Mouse (Mus musculus) macrophage (primary cell): ENCODE data around the gene Ppp1r1c. TPM values are rescaled to one million over a fixed set of nuclear protein-coding genes. Genes with fewer than 3 reads are reported as not detected.

Experiments
- H3K27ac ChIP-seq: fragments of 350-480 bp; formaldehyde crosslinking; 2 replicates; pipeline ENCODE4 v1.9.0; 2021
- H3K36me3 ChIP-seq: fragments of 350-480 bp; formaldehyde crosslinking; 2 replicates; pipeline ENCODE4 v1.9.0; 2021; ENCODE audit errors: inconsistent target
- H3K4me3 ChIP-seq: fragments of 350-480 bp; formaldehyde crosslinking; 2 replicates; pipeline ENCODE4 v1.9.0; 2021; ENCODE audit errors: inconsistent target
- H3K79me2 ChIP-seq: fragments of 350-480 bp; formaldehyde crosslinking; 2 replicates; pipeline ENCODE4 v1.9.0; 2021; ENCODE audit errors: inconsistent target
- WGBS: methylation state at CpG from one replicate; pipeline ENCODE4 v1.1.7; 2026; ENCODE audit warnings: inconsistent platforms; ENCODE audit not compliant: missing documents; 5-methylcytosine and 5-hydroxymethylcytosine counted together
- polyA plus RNA-seq: library from polyadenylated mRNA; stranded (reverse); fragments of 250-400 nt; gene quantifications from 3 replicates; pipeline ENCODE4 v1.2.4, GENCODE M21; 2018; ENCODE audit warnings: inconsistent platforms
- total RNA-seq, 78 experiments: library from RNA; depleted of rRNA; stranded (reverse); fragments of 250-400 nt; gene quantifications; 1 replicate in 9 of 78; 2 replicates in 24 of 78; 3 replicates in 43 of 78; 4 replicates in 2 of 78; pipeline ENCODE4 v1.2.4; 2018; ENCODE audit warnings: inconsistent platforms in 56 of 78

The Ppp1r1c gene
- not detected for total RNA-seq (2018; cell fraction: chromatin; rRNA removed)
- not detected for total RNA-seq (2018; cell fraction: cytosol; rRNA removed)
- total RNA-seq (2018; cell fraction: nucleus; rRNA removed) = 1 to 10 TPM in 1 of 26 experiments, under 1 TPM in 1, not detected in 24; 0.12 to 1.7 TPM
- polyA plus RNA-seq = not detected in 3 replicates

GRCm38 (mm10) chr2:79707575-79707974 is at the start of gene Ppp1r1c:
Gene Ppp1r1c, plus strand, starts transcription at chr2:79707780.
- Histone ChIP-seq H3K4me3 (no peak within 1 kb of the TSS), H3K27ac (no peak within 1 kb of the TSS), H3K36me3 (no peaks in the 10 kb centered on the region), H3K79me2 (no peaks in the 10 kb centered on the region)
- WGBS = 96% methylated on average over 6 of the region's 6 CpGs

- H3K36me3 ChIP-seq = peaks cover 88% of the 10 kb centered on the region
- no peak overlapping the region for H3K27ac ChIP-seq
- H3K79me2 ChIP-seq = peaks cover 100% of the 10 kb centered on the region
- no peak overlapping the region for H3K4me3 ChIP-seq
- WGBS = 98% methylated on average over 12 of the region's 12 CpGs
Observed at GRCm38 (mm10) chr2:79660417-79661185, 47.0 kb upstream of the Ppp1r1c start.

DNA sequence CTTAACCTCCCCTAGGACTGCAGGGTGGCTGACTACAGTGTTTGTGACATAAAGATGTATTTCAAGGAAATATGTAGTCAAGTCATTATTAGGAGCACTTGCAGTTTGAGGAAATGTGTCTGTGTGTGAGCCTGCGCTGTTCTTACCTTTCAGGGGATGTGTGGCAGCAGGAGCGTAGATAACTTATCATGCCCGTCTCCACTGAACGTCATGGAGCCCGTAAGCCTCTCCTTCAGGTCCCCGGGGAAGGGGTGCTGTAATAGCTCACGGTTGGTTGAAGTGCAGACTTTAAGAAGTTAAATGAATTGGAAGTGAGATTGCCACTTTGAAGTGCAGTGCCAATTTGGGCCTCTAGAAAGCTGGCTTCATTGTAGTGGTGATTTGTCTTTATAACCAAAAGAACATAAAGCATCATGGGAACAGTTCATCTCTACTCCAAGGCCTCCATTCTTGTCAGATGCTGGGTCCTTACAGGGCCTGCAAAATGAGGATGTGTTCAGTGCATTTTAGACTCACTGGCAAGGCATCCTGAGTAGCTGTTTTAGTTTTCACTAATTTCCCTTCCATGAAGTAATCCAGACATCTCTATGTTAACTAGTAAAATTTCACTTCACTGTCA is 46.0 kb upstream of the Ppp1r1c start:
- WGBS = 96% methylated on average over 5 of the region's 7 CpGs
- H3K4me3 ChIP-seq = no peak overlapping the region
- H3K79me2 ChIP-seq = peaks cover 100% of the 10 kb centered on the region
- H3K27ac ChIP-seq = no peak overlapping the region
- peaks cover 87% of the 10 kb centered on the region for H3K36me3 ChIP-seq

DNA sequence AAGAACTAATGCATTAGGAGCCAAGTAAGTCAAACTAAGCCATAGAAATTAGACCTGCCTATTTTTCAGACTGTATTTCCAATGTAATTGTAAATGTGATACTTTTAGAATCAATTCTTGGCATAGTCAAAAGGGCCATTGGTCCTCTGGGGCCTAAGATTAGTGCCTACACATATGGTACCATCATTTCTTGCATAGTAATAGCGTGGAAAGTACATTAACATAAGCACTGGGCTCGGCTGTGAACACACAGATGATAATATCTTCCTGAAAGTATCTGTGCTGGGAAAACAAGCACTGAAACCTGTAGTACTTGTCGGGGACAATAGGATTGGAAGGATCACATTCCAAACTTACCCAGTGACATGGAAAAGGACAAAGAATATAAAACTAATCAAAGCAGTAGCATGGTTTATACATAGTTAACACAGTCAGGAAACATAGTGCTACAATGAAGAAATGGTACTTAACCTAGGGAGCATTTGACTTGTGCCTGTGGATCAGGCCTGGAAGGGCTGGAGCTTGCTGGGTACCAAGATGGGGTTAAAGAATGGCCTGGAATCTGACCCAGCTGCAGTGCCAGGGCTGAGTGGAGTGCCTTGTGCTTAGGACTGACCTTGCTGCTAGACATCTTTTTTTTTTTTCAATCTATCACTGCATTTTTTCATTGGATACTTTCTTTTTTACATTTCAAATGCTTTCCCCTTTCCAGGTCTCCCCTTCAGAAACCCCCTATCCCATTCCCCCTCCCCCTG is 42.9 kb upstream of the Ppp1r1c start:
- Histone ChIP-seq H3K4me3 (no peak overlapping the region), H3K36me3 (peaks cover 83% of the 10 kb centered on the region), H3K79me2 (peaks cover 100% of the 10 kb centered on the region), H3K27ac (no peak overlapping the region)
- 100% methylated on average over 3 of the region's 3 CpGs for WGBS

DNA sequence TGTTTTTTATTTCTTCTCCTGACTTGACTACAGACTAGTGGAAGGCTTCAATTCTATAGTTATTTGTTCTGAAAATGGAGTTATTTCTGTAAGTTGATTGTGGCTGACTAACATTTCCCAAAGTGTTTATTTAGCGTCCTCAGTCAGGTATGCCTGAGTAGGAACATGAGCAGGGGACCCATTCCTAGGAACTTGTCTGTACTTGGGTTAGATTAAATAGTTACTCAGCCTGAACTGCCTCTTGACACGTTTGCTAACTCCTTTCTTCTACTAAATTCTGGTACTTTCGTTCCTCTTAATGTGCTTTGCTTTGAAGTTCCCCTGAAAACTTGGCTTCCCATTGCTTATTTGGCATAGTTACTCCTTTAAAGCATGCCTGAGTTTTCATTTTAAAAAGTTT is 42.1 kb upstream of the Ppp1r1c start:
- no peak overlapping the region for H3K4me3 ChIP-seq
- WGBS = 86% methylated on average over 3 of the region's 3 CpGs
- H3K36me3 ChIP-seq = peaks cover 80% of the 10 kb centered on the region
- H3K27ac ChIP-seq = no peak overlapping the region
- H3K79me2 ChIP-seq = peaks cover 94% of the 10 kb centered on the region

DNA sequence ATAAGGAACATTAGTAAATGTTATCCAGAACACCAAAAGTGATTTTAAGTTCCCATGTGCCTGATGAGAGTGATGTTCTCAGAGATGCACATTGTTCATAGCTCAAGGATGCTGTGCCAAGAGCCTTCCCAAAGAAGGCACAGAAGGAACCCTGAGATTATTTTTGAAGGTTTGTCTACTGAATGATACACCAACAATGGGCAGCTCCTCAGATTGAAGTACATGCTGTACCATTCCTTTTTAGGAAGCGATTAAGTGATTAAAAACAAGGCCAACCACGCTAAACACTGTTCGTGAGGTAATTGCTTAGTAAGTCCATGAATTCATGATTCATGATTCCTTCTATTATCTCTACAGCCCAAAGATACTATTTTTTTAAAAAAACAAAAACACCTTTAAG is 32.3 kb upstream of the Ppp1r1c start:
- Histone ChIP-seq H3K79me2 (no peaks in the 10 kb centered on the region), H3K36me3 (peaks cover 44% of the 10 kb centered on the region), H3K4me3 (no peak overlapping the region), H3K27ac (no peak overlapping the region)
- WGBS = 100% methylated on average over 3 of the region's 3 CpGs

GRCm38 (mm10) chr2:79677663-79678257 is 29.8 kb upstream of the Ppp1r1c start:
- 67% methylated on average over 1 of the region's 1 CpGs for WGBS
- Histone ChIP-seq H3K27ac (no peak overlapping the region), H3K36me3 (peaks cover 24% of the 10 kb centered on the region), H3K4me3 (no peak overlapping the region), H3K79me2 (no peaks in the 10 kb centered on the region)

DNA sequence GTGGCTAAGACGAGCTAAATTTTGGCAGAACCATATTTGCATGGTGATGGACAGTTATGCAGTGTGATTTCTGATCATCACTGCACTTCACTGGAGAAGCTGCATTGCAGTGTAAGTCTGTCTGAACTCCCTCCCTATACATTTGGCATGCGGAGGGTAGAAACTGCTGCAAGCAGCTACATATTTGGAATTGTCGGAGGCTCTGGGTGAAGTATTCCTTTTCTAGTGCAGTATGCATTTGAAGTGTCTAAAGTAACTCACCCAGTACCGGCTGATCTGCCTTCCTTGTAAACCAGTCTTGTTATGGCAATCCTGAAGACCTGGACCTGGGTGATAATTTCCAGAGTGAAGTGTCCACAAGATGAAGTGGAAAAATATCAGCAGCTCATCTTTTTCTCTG is 25.9 kb upstream of the Ppp1r1c start:
- Histone ChIP-seq H3K27ac (no peak overlapping the region), H3K4me3 (no peak overlapping the region), H3K79me2 (no peaks in the 10 kb centered on the region), H3K36me3 (no peaks in the 10 kb centered on the region)
- WGBS = 98% methylated on average over 4 of the region's 4 CpGs

DNA sequence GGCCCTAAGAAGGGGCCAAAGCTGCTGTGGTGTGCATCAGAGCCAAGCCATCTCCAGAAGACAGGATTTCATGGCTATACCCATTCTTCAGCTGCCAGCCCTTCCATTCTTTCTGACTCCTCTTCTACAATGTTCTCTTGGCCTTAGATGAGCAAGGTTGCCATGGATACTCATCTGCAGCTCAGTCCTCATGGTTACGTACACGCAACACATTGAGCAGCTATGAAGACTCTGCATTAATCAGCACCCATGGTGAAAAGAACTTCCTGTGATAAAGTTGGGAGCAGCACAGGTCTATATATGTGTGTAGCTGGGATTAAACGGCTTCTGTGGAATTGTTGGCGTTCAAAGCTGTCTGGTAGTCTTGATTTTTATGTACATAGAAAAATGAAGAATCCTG is 24.3 kb upstream of the Ppp1r1c start:
- 100% methylated on average over 4 of the region's 4 CpGs for WGBS
- no peak overlapping the region for H3K4me3 ChIP-seq
- H3K36me3 ChIP-seq = no peaks in the 10 kb centered on the region
- no peaks in the 10 kb centered on the region for H3K79me2 ChIP-seq
- no peak overlapping the region for H3K27ac ChIP-seq

DNA sequence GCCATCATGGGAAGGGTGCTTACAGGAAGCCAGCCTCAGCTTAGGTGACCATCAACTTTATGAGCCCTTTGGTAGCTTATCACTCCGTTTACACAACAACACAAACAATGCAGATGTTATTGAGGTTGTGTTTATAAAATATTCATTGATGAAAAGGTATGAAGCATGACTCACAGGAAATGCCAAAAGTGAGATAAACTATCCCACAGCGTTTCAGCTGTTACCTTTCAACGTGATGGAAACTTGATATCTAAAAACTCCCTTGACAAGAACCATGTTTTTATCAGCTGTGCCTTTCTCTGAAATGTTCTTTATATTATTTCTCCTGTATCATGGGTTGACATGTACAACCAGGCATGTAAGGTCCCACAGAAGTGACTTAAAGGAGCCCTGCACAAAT is 16.7 kb upstream of the Ppp1r1c start:
- Histone ChIP-seq H3K36me3 (no peaks in the 10 kb centered on the region), H3K27ac (no peak overlapping the region), H3K79me2 (no peaks in the 10 kb centered on the region), H3K4me3 (no peak overlapping the region)
- WGBS = 57% methylated on average over 3 of the region's 3 CpGs

DNA sequence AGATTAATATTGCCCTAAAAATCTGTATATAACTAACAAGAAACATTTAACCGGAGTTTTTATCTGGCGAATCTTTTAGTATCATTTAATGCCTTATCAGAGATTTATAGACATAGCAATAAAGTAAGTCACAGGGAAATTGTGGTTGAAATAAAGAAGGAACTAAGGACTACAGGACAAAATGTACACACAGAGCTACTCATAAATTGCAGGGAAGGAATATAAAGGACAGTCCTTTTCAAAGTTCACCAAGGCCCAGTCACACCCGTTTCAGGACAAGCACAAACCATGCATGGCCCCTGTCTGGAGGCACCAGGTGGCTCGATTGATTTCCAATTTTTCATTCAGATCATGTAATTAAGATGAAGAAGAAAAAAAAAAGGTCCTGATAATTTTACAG is 12.4 kb upstream of the Ppp1r1c start:
- WGBS = 78% methylated on average over 4 of the region's 4 CpGs
- Histone ChIP-seq H3K79me2 (no peaks in the 10 kb centered on the region), H3K36me3 (no peaks in the 10 kb centered on the region), H3K4me3 (no peak overlapping the region), H3K27ac (peak overlapping the region; percentile 17; the same call in 1 of the 2 replicates)

DNA sequence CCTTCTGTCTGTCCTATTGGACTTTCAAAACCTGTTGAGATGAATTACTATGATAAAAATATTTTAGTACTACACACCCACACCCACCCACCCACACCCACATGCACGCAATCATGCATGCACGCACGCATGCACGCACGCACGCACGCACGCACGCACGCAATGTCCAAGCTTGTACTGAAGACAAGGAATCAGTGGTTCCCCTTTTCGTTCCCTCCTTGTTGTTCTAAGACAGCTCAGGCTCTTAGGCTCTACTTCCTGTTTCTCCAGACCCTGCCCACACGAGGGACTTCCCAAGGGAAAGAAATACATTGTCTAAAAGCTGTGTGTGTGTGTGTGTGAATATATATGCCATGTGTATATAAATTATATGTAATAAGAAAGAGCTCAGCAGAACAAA is 11.6 kb upstream of the Ppp1r1c start:
- 9% methylated on average over 12 of the region's 12 CpGs for WGBS
- Histone ChIP-seq H3K27ac (peak overlapping the region; percentile 87), H3K79me2 (no peaks in the 10 kb centered on the region), H3K36me3 (no peaks in the 10 kb centered on the region), H3K4me3 (no peak overlapping the region)

DNA sequence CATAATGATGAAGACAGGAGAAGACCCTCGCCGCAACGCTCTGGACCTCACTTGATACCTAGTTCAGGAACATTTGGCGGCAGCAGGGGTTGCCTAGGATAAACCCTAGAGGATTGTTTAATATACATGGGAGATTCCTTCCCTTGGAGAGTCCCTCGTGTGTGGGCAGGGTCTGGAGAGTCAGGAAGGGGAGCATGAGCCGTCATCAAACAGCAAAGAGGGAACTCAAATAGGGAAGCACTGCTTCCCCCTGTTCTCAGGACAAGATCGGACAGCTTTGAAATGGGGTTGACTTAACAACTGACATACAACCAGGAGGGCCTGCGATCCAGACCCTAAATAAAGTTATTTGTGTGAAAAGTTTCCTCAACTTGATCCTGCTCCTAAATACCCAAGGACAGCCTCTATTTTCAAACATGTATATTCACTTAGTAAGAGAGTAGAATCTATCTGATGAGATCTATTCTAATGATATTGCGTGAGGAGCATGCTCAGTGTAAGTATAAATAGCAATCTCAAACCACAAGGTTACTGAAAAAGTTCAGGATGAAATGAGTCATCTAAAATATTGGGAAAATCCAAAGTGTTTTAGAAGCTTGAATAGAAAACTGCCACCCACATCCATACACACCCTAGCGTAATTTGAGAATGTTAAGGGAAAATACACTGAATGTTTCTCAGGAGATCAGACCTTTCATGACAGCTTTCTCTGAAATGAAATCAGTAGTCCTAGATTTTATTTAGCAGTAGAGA is 10.9 kb upstream of the Ppp1r1c start:
- H3K36me3 ChIP-seq = no peaks in the 10 kb centered on the region
- 50% methylated on average over 10 of the region's 10 CpGs for WGBS
- H3K79me2 ChIP-seq = no peaks in the 10 kb centered on the region
- peak overlapping the region; percentile 87 for H3K27ac ChIP-seq
- H3K4me3 ChIP-seq = no peak overlapping the region

- WGBS = 8% methylated on average over 2 of the region's 2 CpGs
- Histone ChIP-seq H3K27ac (peak overlapping the region; percentile 87), H3K36me3 (no peaks in the 10 kb centered on the region), H3K79me2 (no peaks in the 10 kb centered on the region), H3K4me3 (no peak overlapping the region)
Observed at GRCm38 (mm10) chr2:79698166-79698565, 9.4 kb upstream of the Ppp1r1c start.
